Mouse (Mus musculus): ENCODE data around the gene Retnlg.
"Not testable (repeated sequence)": the region's sequence is repeated elsewhere in the genome, so short reads cannot be mapped to it uniquely, and the experiment has no call there.

Retnlg gene

DNA sequence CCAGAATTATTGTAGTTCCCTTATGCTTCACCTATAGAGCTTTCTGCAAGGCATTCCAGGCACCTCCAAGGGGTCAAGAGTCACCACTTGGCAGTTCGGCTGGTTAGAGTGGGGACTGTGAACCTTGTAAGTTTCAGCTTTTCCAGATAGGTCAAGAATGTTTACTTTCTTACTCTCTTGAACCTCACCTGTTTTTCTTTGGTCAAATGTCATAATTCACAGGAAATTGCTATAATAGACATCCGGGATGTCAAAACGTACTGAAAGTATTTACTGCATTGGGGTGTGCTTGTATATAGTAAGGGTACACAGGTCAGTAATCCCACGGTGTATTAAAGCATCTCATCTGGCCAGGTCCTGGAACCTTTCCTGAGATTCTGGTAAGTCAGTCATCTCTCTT is at the start of gene Retnlg:
TSS of gene Retnlg (plus strand) at position 301 of the 400 bp plus-strand sequence.
- DNase-seq (ENCODE audit: low spot score) = no peak

DNA sequence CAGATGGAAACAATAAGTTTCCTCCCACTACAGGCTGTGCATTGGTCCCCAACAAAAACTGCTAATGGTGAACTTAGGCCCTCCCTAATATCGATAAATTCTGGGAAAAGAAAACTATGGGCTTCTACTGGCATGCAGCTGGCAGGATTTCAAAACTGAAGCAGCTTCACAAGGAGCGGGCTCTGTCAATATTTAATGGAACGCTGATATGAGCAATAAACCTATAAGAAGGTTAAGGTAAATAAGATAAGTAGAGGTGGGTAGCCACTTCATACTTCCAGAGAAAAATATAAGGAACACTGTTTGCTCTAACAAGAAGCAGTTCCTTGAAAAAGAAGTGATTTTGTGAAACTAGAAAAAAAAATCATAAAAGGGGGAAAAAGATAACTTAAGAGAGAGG is 45.9 kb upstream of the Retnlg start:
- no peak for DNase-seq (ENCODE audit: low spot score)

- no peak for DNase-seq (ENCODE audit: low spot score)
These were observed 44.8 kb upstream of the Retnlg start for GRCm38 (mm10) chr16:48827625-48828024.

GRCm38 (mm10) chr16:48829060-48829459 is 43.4 kb upstream of the Retnlg start:
- DNase-seq (ENCODE audit: low spot score) = no peak

DNA sequence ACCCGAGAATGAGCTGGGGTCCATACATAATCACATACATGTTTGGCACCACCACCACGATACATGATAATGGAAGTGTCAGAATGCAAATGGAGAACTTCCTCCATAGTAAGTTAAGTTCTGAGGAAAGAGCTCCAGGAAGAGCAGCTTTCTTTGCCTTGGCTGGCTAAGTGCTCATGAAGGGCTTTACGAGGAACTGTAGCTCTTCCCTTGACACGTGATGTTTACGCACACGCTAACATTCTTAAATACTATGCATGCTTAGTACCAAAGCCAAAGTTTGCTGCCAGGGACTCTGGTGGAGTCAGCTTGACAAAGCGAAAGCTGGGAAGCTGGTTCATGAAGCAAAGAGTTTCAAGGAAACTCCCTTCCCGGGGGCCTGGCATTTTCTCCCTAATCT is 40.4 kb upstream of the Retnlg start:
- no peak for DNase-seq (ENCODE audit: low spot score)

GRCm38 (mm10) chr16:48833626-48834025 is 38.8 kb upstream of the Retnlg start:
- not testable (repeated sequence) for DNase-seq (ENCODE audit: low spot score)

DNA sequence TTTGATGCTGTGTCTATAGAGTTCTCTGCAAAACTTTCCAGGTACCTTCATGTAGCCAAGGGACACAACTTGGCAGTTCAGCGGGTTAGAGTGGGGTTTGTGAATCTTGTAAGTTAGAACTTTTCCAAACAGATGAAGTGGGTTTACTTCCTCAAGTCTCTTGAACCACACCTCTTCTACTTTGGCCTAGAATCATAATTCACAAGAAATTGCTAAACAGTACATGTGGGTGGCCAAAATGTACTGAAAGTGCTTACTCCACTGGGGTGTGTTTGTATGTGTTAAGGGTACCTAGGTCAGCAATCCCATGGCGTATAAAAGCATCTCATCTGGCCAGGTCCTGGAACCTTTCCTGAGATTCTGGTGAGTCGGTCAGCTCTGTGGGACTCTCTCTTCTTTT is 30.2 kb upstream of the Retnlg start, which contains the start of gene Retnla:
TSS of gene Retnla (plus strand) at position 286 of the 400 bp plus-strand sequence.
- DNase-seq (ENCODE audit: low spot score) = no peak

DNA sequence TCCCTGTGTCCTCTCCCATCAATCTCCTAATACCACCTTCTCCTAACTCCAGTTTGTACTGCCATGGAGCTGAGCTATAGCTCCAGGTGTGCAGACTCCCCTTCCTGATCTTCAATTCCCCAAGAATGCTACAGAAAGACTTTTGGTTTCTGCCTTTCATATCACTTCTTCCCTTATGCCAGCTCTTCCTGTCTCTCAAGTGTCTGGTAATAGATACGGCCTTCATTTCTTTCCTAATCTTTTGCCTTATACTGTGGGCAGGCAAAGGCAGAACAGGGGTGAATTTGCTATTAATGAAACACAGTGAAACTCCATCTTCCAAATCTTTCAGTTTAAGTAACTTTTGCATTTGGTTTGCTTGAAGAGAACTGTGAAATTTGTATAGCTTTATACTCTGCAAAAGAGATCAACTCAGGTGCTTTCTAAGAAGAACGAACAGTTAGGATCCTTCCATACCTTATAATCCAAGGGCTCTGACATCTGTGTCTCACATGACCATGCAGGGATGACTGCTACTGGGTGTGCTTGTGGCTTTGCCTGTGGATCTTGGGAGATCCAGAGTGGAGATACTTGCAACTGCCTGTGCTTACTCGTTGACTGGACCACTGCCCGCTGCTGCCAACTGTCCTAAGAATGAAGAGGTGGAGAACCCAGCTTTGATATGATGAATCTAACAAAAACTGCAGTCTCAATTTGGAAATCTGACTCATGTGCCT is 28.6 kb upstream of the Retnlg start:
- DNase-seq (ENCODE audit: low spot score) = no peak

DNA sequence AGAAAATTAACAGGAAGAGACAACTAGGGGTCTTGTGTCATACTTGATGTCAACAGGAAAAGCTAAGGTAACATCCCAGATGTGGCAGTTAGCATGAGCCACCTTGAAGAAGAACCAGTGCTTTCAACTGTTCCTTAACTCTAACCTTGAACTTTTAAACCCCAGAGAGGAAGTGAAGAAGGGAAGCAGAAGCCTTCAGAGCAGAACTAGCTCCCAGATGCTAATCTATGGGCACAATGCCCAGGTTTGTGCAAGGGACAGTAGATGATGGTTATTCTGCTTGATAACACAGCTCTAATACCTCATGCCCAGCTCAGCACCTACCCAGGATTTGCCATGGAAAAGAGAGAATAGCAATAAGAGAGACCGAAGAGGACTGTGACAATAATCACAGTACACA is 7.4 kb upstream of the Retnlg start:
- not testable (repeated sequence) for DNase-seq (ENCODE audit: low spot score)

DNA sequence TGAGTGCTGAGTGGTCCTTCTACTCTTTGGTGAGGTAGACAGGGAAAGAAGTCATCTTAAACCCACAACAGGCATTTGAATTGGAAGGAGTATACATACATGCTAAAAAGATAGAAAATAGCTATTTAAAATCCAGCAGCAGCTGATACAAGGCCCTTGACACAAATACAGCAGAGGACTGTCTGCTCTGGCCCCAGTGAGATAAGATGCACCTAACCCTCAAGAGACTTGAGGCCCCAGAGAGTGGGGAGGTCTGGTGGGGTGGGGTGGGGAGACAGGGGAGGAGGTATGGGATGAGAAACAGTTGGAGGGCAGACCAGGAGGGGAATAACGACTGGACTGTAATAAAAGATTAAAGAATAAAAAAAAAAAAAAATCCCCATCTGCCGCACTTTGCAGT is 4.7 kb upstream of the Retnlg start:
- DNase-seq (ENCODE audit: low spot score) = no peak

- DNase-seq (ENCODE audit: low spot score) = no peak
These were observed 3.8 kb upstream of the Retnlg start for GRCm38 (mm10) chr16:48868663-48869062.

- DNase-seq (ENCODE audit: low spot score) = no peak
These were observed 2.8 kb upstream of the Retnlg start for GRCm38 (mm10) chr16:48869671-48870070.

DNA sequence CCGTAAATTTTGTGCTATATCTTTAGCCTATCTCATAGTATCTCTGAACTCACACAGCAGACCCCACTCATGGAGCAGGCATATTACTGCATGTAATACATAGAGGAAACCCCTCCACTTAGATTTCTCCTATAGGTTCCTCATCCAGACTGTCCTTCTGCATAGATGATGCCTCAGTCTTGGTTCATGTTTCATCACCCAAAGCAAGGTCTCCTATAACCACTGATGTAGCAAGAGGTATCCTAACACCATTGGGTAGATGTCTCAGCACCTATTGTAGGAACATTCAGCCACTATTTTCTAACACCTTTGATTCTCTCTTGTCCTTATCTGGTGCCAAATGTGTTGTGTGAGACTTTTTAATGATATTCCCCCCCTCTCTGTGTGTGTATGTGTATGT is 667 bp upstream of the Retnlg start:
- DNase-seq (ENCODE audit: low spot score) = no peak

- DNase-seq (ENCODE audit: low spot score) = no peak
These were observed 18.3 kb downstream of the Retnlg start for GRCm38 (mm10) chr16:48890733-48891132.

GRCm38 (mm10) chr16:48899868-48900267 is 27.4 kb downstream of the Retnlg start:
- no peak for DNase-seq (ENCODE audit: low spot score)

DNA sequence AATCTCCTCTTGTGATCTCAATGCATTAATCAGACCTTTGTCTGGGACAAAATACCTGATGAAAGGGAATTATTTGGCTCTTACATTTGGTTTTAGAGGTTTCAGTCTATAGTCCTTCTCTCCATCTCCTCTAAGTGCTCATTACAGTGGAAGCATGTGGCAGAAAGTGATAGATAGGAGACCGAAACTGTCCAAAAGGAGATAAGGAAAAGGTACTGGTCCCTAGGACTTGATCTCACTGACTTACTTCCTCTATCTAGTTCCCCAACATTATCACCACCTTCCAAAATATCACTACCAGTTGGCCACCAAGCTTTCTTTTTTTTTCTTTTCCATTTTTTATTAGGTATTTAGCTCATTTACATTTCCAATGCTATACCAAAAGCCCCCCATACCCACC is 38.8 kb downstream of the Retnlg start:
- no peak for DNase-seq (ENCODE audit: low spot score)

DNA sequence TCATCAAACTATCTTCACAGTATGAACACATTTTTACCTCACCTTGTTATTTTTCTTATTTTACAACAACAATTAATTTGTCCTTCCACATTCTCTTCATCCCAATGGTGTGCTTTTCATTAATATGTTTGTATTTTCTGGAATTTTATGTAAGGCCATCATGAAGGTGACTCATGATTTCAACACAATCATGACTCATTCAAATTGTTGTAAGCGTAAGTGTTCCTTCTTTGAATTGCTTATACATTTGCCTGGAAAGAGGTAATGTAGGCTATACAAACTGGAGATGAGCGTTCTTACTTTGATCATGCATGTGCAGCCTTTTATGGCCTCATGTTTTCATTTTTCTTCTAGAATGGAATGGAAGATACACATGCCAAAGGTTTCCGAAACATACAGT is 40.8 kb downstream of the Retnlg start:
- no peak for DNase-seq (ENCODE audit: low spot score)

DNA sequence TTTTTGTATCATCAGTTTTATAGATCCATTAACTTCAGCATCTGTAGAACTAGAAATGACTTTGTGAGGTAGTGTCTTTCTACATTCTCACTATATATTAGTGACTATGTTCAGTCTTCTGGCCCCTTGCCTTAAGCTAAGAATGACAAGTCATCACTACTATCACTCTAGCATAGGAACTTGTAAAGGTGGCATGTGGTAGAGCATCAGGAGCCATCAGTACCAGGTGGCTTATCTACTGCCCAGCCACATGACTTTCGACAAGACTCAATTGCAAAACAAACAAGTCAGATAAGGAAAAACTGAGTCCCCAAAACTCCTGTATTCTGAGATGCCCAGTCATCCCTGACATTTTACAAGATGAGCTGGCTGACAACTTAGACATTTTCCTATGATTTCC is 51.3 kb downstream of the Retnlg start:
- no peak for DNase-seq (ENCODE audit: low spot score)

Data from layer of hippocampus, adult 11-12 months (tissue).